Mouse (Mus musculus) gonadal fat pad, adult 2 months (tissue): ENCODE measurements at regions not wholly inside any gene's neighbourhood (a gene's known extent, or its start where the extent isn't known, plus 50 kb on each side); places are given as distances from the start of the nearest gene placed in this dataset.
"Not testable (repeated sequence)": the region's sequence is repeated elsewhere in the genome, so short reads cannot be mapped to it uniquely, and the experiment has no call there.

Experiments used
- DNase-seq: peaks from one replicate; pipeline ENCODE4 v3.0.0-alpha.2; 2012; ENCODE audit warnings: low read depth

DNA sequence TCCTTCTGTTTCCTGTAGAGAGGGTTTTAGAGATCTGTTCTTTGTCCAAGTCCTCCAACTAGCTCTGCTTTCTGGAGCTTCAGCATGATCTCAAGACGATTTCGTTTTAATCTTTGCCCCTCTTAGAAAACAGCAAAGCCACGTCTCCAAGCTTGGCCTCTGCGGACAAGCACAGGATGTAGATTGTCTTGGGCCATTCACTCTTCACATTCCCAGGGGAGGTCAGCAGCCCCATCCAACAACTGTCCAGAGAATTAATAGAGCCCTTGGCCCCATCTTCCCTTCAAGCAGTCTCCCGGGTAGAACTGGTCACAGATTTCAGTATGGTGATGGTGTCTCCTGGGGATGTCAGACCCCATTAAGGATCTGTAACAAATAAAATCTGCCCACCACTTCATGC is 162.7 kb upstream of the Zfp637 start:
- DNase-seq: no peak

DNA sequence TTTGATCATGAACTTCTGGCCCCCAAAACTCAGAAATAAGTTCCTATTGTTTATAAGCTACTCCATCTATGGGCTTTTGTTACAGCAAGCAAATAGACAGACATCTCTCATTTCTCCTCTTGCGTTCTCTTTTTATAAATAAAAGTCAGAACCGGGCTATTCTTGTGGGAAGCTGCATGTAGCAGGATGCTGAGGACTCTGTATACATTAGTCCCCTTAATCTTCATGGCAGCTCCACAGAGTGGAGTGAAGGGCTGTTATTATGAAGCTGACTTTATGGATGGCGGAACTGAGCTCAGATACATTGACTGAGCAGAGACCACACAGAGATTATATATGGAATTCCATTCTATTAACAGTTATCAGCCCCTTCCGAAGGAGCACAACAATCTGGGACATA is 162.1 kb upstream of the Zfp637 start:
- DNase-seq: no peak

DNA sequence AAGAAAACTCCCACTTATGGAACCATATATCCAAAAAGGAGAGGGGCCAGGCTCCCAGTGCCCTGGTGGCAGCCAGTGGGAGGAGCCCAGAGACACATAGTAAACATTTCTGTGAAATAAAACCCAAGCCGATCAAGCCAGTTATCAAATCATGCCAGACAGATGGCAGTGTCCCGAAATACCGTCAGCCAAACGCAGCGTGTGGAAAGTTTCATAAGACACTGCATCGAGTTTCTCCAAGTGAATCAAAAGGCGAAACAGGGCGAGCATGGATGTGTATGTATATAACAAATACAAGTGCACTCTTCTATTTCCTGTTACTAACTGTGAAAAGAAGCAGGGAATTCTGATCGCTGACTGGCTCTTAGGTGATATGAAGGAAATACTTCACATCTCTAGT is 154.8 kb upstream of the Zfp637 start:
- DNase-seq: no peak

DNA sequence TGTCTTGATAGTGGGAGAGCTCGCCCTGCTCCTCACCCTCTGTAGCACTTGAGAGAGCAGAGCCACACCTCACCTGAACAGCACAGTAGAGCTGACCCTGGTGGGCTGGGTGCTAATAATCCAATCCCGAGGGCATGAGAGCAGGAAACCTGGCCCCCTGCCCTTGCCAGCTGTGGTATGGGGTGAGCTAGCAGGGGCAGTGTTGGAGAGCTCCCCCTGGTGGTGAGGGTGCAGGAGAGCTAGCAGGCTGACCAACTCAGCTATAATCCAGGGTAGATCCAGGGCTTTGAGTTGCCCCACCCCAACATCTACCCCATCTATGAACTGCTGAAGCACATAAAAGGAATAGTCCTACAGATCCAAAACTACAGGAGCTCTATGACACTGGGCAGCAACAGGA is 153.9 kb upstream of the Zfp637 start:
- no peak for DNase-seq

DNA sequence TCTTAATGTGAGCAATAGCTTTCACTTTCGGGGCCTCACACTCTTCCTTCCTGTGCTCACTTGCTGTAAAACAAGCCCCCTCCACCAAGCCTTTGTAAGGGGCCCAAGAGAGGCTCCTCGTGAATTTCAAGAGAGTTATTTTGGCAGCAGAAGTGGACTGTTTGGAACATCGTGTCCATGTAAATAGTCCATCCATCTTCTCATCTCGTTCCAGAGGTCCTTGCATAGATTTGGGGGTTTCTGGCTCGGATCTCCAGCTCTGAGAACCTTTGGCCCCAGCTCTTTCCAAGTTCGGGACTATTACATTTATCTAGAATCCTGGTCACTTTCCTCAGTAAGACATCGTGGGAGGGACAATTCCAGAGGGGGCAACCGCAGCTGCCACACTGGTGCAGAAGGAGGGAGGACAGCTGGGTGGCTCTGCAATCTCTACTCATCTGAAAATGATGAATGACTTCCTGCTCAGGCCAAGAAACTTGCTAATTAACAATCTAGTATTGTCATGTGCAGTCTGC is 152.3 kb upstream of the Zfp637 start:
- no peak for DNase-seq

DNA sequence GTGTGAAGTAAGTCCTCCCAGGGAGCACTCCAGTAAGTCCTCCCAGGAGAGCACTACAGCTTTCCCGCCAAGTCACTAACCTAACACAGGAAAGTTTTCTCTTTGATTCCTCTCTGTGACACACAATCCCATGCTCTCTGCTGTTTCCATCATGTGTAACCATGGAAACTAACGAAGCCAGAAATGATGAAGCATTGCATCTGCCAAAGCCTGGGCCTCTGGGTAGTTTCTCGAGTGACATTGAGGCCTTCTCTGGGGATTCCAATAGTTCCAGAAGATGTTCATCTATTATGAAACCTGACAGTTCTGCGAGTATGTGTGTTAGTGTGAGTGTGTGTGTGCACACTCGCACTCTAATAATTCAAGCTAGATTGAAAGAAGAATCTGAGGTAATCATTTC is 140.7 kb upstream of the Zfp637 start:
- DNase-seq: no peak

DNA sequence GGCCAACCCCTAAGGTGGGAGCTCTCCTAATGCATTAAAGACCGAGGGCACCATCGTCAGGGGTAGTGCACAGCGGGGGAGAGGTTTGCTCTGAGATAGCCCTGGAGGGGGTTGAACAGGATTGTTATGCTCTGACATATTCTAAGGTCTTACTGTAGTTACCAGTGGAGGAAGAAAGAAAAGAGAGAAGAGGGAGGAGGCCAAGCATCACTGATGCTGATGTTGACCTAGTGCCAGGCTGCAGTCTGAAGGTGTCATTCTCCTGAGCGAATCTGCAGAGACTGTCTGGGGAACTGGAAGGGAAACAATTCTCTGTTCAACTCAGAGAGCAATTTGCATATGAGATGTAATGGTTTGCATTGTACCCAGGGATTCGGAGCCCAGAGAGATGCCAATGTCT is 139.4 kb upstream of the Zfp637 start:
- DNase-seq: no peak

DNA sequence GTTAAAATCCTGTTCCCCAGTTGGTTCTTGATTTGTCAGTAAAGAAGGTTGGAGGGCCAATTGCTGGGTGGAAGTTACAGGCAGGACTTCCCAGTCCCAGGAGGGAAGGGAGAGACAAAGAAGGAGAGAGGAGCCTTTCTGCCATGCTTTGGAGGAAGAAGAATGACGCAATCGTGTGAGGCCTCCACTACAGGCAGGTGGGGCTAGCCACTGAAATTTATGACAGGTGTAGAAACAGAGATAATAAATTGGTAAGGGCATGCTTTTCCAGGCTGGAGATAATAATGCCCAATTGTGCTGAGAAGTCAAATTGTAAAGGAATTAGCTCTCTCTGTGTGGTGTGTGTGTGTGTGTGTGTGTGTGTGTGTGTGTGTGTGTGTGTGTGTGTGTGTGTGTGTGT is 135.0 kb upstream of the Zfp637 start:
- DNase-seq: no peak

DNA sequence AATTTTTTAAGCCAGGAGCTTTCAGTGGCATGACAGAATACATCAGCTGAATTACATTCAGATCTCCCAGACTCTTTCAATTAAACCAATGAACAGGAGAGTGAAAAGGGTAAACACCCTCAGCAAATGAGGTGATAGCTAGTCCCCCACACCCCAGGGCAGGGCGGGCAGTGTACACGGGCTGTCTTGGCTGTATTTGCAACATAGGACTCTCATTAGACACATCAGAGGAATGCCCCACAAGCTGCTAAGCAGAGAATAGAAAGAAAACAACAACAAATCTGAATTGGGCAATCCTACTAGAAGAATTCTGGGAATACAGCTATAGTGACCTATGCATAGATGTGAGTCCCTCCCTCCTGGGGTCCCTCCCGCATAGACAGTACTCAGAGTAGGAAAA is 131.8 kb upstream of the Zfp637 start:
- DNase-seq: no peak

DNA sequence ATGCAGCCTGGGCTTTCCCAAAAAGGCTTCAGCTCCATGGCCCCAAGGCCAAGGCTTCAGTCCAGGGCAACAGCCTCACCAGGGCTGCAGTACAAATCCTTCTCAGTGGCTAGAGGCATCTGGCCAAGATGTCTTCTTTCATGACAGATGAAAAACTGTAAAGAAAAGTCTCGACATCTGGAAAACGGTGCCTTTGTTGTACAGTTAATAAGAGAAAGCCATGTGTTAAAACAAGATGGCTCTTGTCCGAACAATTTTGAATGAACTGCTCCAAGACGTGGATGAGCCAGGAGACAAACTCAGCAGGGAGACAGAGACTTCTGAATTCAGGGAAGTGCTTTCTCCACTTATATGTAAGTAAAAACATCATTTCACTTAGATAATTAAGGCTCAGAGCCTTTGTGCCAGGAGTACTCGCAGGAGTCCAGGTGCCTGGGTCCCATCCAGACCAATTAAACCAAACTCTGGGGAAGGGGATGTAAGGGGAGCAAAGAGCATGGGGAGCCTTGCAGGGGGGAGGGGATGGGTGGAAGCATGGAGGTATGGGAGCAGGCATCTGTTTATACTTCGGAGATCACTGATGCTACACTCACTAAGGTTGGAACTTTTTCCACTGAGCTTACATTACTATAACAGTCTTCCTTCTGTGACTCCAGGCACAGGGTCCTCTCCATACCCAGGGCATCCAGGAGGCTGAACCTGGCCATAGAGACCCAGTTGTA is 125.8 kb upstream of the Zfp637 start:
- no peak for DNase-seq

DNA sequence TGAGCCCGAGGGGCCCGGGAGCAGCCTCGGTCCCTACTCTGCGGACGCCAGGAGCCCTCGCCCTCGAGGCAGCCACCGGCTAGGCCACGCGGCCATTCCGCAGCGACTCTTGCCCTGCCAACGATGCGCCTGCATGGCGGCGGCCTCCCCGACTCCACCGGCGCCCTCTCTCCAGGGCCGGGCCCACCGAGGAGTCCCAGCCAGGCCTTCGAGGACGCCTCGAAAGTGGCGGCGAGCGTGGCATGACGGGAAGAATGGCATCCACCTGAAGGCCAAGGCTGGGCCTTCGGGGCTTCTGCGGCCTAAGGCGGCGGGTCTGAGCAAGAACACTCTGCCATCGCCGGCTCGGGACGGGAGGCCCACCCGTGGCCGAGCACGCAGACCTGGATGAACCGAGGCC is 124.6 kb upstream of the Zfp637 start:
- not testable (repeated sequence) for DNase-seq

DNA sequence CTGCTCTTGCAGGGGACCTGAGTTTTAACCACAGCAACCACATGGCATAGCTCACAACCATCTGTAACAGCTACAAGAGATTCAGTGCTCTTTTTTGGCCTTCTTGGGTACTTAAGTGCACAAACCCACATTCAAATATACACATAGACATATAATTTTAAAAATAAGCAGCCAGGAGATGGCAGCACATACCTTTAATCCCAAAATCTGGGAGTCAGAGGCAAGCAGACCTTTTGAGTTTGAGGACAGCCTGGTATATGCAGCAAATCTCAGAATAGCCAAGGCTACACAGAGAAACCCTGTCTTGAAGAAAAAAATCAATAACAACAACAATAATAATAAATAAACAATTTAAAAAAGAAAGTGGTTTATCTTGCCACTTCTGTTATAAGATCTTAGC is 88.6 kb upstream of the Zfp637 start:
- not testable (repeated sequence) for DNase-seq

DNA sequence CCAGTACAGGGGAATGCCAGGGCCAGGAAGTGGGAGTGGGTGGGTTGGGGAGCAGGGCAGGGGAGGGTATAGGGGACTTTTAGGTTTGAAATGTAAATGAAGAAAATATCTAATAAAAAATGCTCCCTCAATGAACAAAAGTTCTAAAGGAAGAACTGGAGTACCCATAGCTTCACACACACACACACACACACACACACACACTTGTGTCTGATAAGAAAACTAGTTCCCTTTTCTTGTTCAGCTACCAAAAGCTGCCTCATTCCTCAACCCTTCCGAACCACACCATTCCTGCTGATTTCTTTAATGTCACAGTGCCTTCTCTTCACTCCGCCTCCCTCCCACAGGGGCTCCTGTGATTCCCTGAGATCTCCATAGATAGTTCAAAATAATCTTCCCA is 85.3 kb upstream of the Zfp637 start:
- DNase-seq: not testable (repeated sequence)

DNA sequence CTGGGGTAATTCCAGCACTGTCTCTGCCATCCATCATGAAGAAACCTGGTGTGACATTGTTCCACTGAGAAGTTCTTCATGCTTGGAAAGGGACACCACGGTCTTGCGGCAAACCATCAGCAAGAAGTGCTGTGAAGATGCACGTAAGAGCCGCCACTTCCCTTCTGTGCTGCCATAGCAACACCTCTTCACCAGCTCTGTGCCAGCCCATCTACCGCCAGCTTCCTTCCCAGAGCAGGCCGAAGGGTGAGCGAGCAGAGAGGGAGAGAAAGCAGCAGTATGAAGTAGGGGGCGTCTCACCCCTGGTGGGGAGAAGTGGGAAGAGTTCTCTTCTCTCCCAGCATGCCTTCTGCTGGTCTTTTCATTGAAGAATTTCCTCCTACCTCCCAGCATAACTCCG is 84.8 kb upstream of the Zfp637 start:
- no peak for DNase-seq

DNA sequence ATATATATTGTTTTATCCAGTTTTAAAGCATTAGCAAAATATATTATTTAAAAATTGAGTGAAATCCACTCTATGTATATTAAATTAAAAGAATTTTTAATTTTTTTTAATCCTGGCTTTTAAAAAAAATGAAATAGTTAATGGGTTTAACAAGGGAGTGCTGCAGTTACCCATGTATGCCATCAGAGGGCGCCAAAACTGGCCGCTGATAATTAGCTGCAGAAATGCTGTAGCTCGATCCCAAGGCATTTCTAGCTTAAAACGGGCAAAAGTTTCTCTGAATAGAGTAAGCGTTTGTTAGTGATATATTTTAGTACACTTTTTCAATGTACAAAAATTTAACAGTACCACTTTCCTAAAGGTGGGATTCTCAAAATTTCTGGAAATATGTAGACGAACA is 82.5 kb upstream of the Zfp637 start:
- DNase-seq: not testable (repeated sequence)

DNA sequence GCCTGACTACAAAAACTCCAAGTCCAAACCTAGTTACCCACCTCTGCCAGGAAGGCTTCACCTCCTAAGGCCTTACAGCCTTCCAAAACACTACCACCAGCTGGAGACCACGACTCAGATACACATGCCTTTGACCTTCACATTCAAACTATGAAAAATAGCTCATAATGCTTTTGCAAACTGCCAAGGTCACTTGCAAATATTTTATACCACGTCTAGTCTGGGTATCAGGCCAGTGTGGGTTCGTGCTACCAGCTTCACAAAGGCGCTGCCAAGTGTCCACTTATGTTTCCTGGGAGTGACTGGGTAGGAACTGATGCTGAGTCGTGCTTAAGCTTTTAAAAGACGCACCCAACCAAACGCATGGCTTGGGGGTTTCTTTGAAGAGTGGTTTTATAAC is 69.5 kb upstream of the Zfp637 start:
- no peak for DNase-seq

DNA sequence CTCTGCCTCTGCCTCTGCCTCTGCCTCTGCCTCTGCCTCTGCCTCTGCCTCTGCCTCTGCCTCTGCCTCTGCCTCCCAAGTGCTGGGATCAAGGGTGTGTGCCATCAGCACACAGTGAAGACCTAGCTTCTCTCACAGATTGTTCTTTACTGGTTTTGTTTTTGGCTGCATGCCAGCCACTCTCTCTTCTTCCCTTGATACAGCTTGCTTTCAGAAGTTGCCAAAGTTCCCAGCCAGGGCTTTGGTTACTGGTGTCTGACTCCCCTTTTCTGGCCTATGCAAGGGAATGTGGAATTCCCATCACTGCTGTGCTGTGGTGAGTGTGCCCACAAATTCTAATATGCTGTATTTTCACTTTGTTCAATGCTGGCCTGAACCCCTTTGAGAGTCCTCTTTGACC is 68.6 kb upstream of the Zfp637 start:
- no peak for DNase-seq

DNA sequence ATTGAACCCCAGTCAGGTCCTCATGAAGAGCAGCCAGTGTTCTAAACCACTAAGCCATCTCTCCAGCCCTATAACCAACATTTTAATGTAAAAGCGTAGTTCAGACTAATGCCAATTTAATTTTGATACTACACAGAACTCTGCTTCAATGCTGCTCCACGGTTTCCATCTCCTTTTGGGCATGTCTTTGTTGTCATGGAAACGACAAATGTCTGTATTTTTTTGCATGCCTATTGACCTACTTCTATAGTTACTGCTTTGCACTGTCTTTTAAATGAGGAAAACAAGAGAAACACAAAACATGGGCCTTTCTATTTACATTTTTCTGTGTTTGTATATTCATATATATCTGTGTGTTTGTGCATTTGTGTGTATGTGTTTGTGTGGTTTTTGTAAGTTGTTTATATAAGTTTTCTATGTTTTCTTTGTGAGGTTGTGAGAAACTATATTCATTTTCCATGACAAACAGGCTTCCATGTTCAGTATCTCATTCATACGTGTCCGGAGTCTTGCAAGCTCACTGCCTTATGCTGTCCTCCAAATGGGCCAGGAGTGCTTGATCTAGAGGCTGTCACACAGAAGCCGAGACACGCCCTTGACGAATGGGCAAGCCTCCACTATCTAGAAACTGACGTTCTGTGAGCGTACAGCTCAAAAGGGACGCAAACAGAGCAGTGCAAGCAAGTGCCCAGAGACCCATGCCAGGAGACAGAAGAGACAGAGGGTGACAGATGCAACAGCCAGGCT is 65.5 kb upstream of the Zfp637 start:
- no peak for DNase-seq

DNA sequence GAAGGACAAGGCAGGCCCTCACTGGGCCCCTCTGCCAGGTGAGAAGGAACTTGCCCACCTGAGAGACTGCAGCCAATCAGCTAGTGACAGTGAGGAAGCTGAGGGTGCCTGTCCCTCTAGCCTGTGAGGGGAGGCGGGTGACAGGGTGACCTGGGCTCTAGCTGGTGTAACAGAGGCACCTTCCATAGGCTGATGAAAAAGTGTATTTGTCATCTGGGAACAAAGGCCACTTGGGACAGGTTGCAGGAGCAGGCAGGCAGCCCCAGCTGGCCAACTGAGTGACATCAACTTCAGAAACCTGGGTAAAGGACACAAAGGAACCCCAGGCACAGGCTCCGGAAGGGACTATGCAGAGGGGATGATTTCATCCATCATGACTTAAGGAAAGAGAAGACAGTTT is 63.0 kb upstream of the Zfp637 start:
- DNase-seq: no peak

DNA sequence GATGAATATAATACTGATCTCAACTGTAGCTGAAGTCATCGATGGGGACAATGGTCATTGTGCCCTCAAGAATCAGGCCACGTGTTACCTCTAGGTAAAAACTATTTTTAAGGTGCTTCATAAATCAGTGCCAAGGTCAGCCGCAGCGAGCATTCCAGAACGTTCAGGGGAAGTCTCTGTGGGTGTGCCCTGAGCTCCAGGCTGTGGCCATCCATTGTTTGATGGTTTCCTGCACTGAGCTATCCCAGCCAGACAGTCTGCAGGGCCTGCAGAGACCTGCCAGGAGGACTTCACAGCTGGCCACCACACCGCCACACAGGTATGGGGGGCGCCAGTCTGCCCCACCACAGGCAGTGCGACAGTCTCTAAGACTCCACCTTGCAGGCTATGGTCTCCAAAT is 62.5 kb upstream of the Zfp637 start:
- DNase-seq: no peak

DNA sequence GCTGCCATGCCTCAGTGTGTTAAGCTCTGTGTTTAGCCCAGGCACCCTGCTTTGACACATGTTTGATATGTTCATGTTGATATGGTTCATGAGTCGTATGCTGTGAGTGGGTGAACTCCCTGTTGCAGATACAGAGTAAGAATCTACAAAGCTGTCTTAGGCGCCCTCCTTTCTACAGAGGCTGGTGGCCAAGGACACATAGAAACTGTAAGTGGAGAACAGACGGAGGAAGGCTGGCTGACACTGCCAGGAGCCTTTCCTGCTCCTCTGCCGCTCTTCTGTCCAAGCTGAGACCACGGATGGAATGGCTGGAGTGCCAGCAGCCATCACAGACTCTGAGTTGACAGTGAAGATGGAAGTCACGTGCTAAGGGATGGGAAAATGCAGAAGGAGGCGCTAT is 62.0 kb upstream of the Zfp637 start:
- no peak for DNase-seq

DNA sequence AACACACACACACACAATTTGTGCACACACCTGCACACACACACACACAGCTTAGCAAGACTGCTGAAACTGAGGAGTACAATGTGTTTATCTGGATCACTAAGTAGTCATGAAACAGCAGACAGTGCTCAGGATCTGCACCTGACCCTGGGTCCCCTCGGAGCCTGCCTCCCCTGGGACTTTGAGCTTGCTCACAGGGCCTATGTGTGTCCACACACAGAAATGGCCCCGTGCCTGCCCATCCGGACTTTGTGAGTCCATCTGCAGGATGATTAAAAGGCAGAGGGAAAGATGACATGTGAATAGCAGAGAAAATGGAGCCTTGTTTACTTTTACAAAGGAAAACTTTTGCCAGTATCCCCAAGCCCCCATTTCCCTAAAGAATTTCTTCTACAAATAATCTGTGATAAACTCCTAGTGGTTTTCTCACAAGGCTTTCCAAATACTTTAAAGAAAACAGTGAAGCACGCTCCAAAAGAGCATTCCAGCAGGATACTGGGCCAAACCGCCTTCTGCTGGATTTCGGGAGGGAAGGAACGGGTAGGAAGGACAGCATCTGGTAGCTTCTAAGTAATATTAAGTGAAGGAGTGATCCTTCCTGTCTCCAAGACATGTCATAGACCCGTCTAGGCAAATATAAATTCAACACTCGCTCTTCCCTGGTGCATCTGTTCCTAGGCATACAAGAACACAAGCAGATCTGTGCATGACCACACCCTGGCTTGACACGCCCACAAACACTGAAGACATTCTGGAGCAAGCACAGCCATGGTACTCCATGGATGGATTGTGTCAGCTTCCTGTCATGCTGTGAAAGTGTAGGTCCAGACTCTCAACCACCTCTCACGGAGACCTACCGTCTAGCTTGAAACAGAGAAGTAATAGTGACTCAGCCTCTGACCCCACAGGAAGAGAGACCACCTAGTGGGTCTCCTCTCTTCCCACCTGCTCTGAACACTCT is 52.1 kb upstream of the Zfp637 start:
- no peak for DNase-seq
